Mouse (Mus musculus) forebrain, embryonic 12.5 days (tissue): ENCODE measurements around the gene Vps4b. TPM values are rescaled to one million over a fixed set of nuclear protein-coding genes. Genes with fewer than 3 reads are reported as not detected.

Experiments used
- ATAC-seq: fragments of 200-750 bp; cut with Nextera tagmentation; 2 replicates; pipeline ENCODE4 v1.8.0; 2017; ENCODE audit warnings: moderate TSS enrichment; ENCODE audit not compliant: low FRiP score
- H3K27ac ChIP-seq: fragments of 300-500 bp; sonication (generic); 2 replicates; pipeline ENCODE4 v1.5.1; 2016; ENCODE audit warnings: mild to moderate bottlenecking
- H3K27me3 ChIP-seq: fragments of 300-500 bp; sonication (generic); 2 replicates; pipeline ENCODE4 v1.6.1; 2016; ENCODE audit warnings: mild to moderate bottlenecking
- H3K36me3 ChIP-seq: fragments of 300-500 bp; sonication (generic); replicated peaks from 2 replicates; pipeline ENCODE4 v1.6.1; 2016; ENCODE audit warnings: mild to moderate bottlenecking
- H3K4me1 ChIP-seq: fragments of 300-500 bp; sonication (generic); 2 replicates; pipeline ENCODE4 v1.6.1; 2016
- H3K4me2 ChIP-seq: fragments of 300-500 bp; sonication (generic); 2 replicates; pipeline ENCODE4 v1.6.1; 2016; ENCODE audit warnings: mild to moderate bottlenecking, moderate library complexity
- H3K4me3 ChIP-seq: fragments of 300-500 bp; sonication (generic); replicated peaks from 2 replicates; pipeline ENCODE4 v1.5.1; 2016; ENCODE audit warnings: mild to moderate bottlenecking
- H3K9ac ChIP-seq: fragments of 300-500 bp; sonication (generic); 2 replicates; pipeline ENCODE4 v1.6.1; 2016; ENCODE audit warnings: mild to moderate bottlenecking
- H3K9me3 ChIP-seq: fragments of 300-500 bp; sonication (generic); 2 replicates; pipeline ENCODE4 v1.6.1; 2016
- WGBS: fragments of 180-500 bp; shearing (Covaris S2); methylation state at CpG from one replicate; pipeline ENCODE4 v1.1.7; 2016; 5-methylcytosine and 5-hydroxymethylcytosine counted together
- polyA plus RNA-seq: library from polyadenylated mRNA; unstranded; fragments of >200 nt; fragmentation: Nextera tagmentation; extraction: Ambion mirVana; gene quantifications from 2 replicates; pipeline ENCODE4 v1.2.1, GENCODE M21; 2016

The Vps4b gene
- polyA plus RNA-seq = 61.7 and 68.8 TPM in 2 replicates

GRCm38 (mm10) chr1:106796542-106796924 lies at the start of gene Vps4b:
Vps4b (minus strand) TSS chr1:106796728.
- H3K9me3 ChIP-seq = no peaks in the 10 kb centered on the region
- H3K4me2 ChIP-seq = peak within 1 kb of the TSS; percentile 71
- ATAC-seq = peak; percentile 100
- H3K9ac ChIP-seq = peak within 1 kb of the TSS; percentile 90
- no peaks in the 10 kb centered on the region for H3K36me3 ChIP-seq
- H3K4me1 ChIP-seq = peaks cover 18% of the 10 kb centered on the region
- H3K27ac ChIP-seq = peak within 1 kb of the TSS; percentile 88
- H3K27me3 ChIP-seq = no peaks in the 10 kb centered on the region
- WGBS = under 1% methylated on average over 23 of the region's 23 CpGs
- peak within 1 kb of the TSS; percentile 98 for H3K4me3 ChIP-seq

GRCm38 (mm10) chr1:106828784-106829183 lies 32.3 kb upstream of the Vps4b start:
- no peak overlapping the region for H3K4me2 ChIP-seq
- H3K27me3 ChIP-seq = no peaks in the 10 kb centered on the region
- ATAC-seq = no peak
- no peaks in the 10 kb centered on the region for H3K9me3 ChIP-seq
- no peaks in the 10 kb centered on the region for H3K4me1 ChIP-seq
- no peak overlapping the region for H3K9ac ChIP-seq
- no peaks in the 10 kb centered on the region for H3K36me3 ChIP-seq
- WGBS = 84% methylated on average over 4 of the region's 4 CpGs
- H3K27ac ChIP-seq = no peak overlapping the region
- no peak overlapping the region for H3K4me3 ChIP-seq

- 85% methylated on average over 3 of the region's 3 CpGs for WGBS
- H3K36me3 ChIP-seq = no peaks in the 10 kb centered on the region
- no peak overlapping the region for H3K4me3 ChIP-seq
- H3K9me3 ChIP-seq = no peaks in the 10 kb centered on the region
- no peak overlapping the region for H3K9ac ChIP-seq
- H3K4me1 ChIP-seq = no peaks in the 10 kb centered on the region
- no peak for ATAC-seq
- H3K4me2 ChIP-seq = no peak overlapping the region
- H3K27ac ChIP-seq = no peak overlapping the region
- no peaks in the 10 kb centered on the region for H3K27me3 ChIP-seq
These were observed 25.8 kb upstream of the Vps4b start for GRCm38 (mm10) chr1:106822297-106822696.

- Histone ChIP-seq H3K27ac (no peak overlapping the region), H3K4me3 (no peak overlapping the region), H3K4me1 (no peaks in the 10 kb centered on the region), H3K4me2 (no peak overlapping the region), H3K9me3 (no peaks in the 10 kb centered on the region), H3K27me3 (no peaks in the 10 kb centered on the region), H3K36me3 (no peaks in the 10 kb centered on the region), H3K9ac (no peak overlapping the region)
- WGBS = 24% methylated on average over 4 of the region's 4 CpGs
- ATAC-seq = no peak
These were observed 21.8 kb upstream of the Vps4b start for GRCm38 (mm10) chr1:106818323-106818722.

- Histone ChIP-seq H3K27me3 (no peaks in the 10 kb centered on the region), H3K9me3 (no peaks in the 10 kb centered on the region), H3K4me2 (no peak overlapping the region), H3K4me3 (no peak overlapping the region), H3K9ac (no peak overlapping the region), H3K4me1 (no peaks in the 10 kb centered on the region), H3K27ac (no peak overlapping the region), H3K36me3 (no peaks in the 10 kb centered on the region)
- 88% methylated on average over 11 of the region's 11 CpGs for WGBS
- ATAC-seq = no peak
These were observed 20.2 kb upstream of the Vps4b start for GRCm38 (mm10) chr1:106816766-106817165.

- no peaks in the 10 kb centered on the region for H3K9me3 ChIP-seq
- no peaks in the 10 kb centered on the region for H3K27me3 ChIP-seq
- H3K4me3 ChIP-seq = no peak overlapping the region
- no peaks in the 10 kb centered on the region for H3K36me3 ChIP-seq
- 88% methylated on average over 6 of the region's 6 CpGs for WGBS
- no peak for ATAC-seq
- H3K27ac ChIP-seq = no peak overlapping the region
- H3K4me1 ChIP-seq = no peaks in the 10 kb centered on the region
- no peak overlapping the region for H3K4me2 ChIP-seq
- no peak overlapping the region for H3K9ac ChIP-seq
These were observed 18.7 kb upstream of the Vps4b start for GRCm38 (mm10) chr1:106815265-106815664.

GRCm38 (mm10) chr1:106814864-106815263 lies 18.3 kb upstream of the Vps4b start:
- H3K27me3 ChIP-seq = no peaks in the 10 kb centered on the region
- no peaks in the 10 kb centered on the region for H3K4me1 ChIP-seq
- H3K4me2 ChIP-seq = no peak overlapping the region
- no peaks in the 10 kb centered on the region for H3K36me3 ChIP-seq
- no peak overlapping the region for H3K27ac ChIP-seq
- 74% methylated on average over 5 of the region's 5 CpGs for WGBS
- ATAC-seq = no peak
- H3K4me3 ChIP-seq = no peak overlapping the region
- no peaks in the 10 kb centered on the region for H3K9me3 ChIP-seq
- H3K9ac ChIP-seq = no peak overlapping the region

- Histone ChIP-seq H3K27ac (no peak overlapping the region), H3K36me3 (no peaks in the 10 kb centered on the region), H3K9me3 (no peaks in the 10 kb centered on the region), H3K27me3 (no peaks in the 10 kb centered on the region), H3K4me3 (no peak overlapping the region), H3K4me1 (peaks cover 8% of the 10 kb centered on the region), H3K4me2 (no peak overlapping the region), H3K9ac (no peak overlapping the region)
- ATAC-seq = no peak
- WGBS = 85% methylated on average over 3 of the region's 3 CpGs
These were observed 3.4 kb upstream of the Vps4b start for GRCm38 (mm10) chr1:106799931-106800330.

- Histone ChIP-seq H3K9ac (no peak overlapping the region), H3K36me3 (no peaks in the 10 kb centered on the region), H3K4me1 (peaks cover 12% of the 10 kb centered on the region), H3K4me3 (no peak overlapping the region), H3K4me2 (no peak overlapping the region), H3K27ac (no peak overlapping the region), H3K9me3 (no peaks in the 10 kb centered on the region), H3K27me3 (no peaks in the 10 kb centered on the region)
- whole genome bisulfite sequencing = 49% methylated on average over 1 of the region's 1 CpGs
- ATAC-seq = no peak
These were observed 2.9 kb upstream of the Vps4b start for GRCm38 (mm10) chr1:106799406-106799805.

GRCm38 (mm10) chr1:106796987-106797779 lies 655 bp upstream of the Vps4b start:
- peak; percentile 34 for ATAC-seq
- Histone ChIP-seq H3K9me3 (no peaks in the 10 kb centered on the region), H3K9ac (peak overlapping the region; percentile 90; the same call in 1 of the 2 replicates), H3K4me3 (peak overlapping the region; percentile 98), H3K27me3 (no peaks in the 10 kb centered on the region), H3K4me2 (peak overlapping the region; percentile 55), H3K4me1 (peaks cover 18% of the 10 kb centered on the region), H3K36me3 (no peaks in the 10 kb centered on the region), H3K27ac (no peak overlapping the region)
- 65% methylated on average over 7 of the region's 7 CpGs for WGBS

- ATAC-seq = peak; percentile 88
- H3K9me3 ChIP-seq = no peaks in the 10 kb centered on the region
- H3K36me3 ChIP-seq = no peaks in the 10 kb centered on the region
- peak overlapping the region; percentile 71 for H3K4me2 ChIP-seq
- peaks cover 18% of the 10 kb centered on the region for H3K4me1 ChIP-seq
- H3K9ac ChIP-seq = peak overlapping the region; percentile 90
- no peaks in the 10 kb centered on the region for H3K27me3 ChIP-seq
- WGBS = 5% methylated on average over 51 of the region's 51 CpGs
- peak overlapping the region; percentile 98 for H3K4me3 ChIP-seq
- peak overlapping the region; percentile 88 for H3K27ac ChIP-seq
These were observed 640 bp downstream of the Vps4b start for GRCm38 (mm10) chr1:106795634-106796541.

GRCm38 (mm10) chr1:106774896-106775295 lies 21.6 kb downstream of the Vps4b start:
- no peak for ATAC-seq
- no peaks in the 10 kb centered on the region for H3K27me3 ChIP-seq
- no peak overlapping the region for H3K4me2 ChIP-seq
- H3K36me3 ChIP-seq = peaks cover 65% of the 10 kb centered on the region
- H3K9me3 ChIP-seq = no peaks in the 10 kb centered on the region
- no peak overlapping the region for H3K4me3 ChIP-seq
- H3K9ac ChIP-seq = no peak overlapping the region
- no peaks in the 10 kb centered on the region for H3K4me1 ChIP-seq
- WGBS = 93% methylated on average over 4 of the region's 4 CpGs
- H3K27ac ChIP-seq = no peak overlapping the region
